Mouse (Mus musculus) thymus, postnatal 36 days (tissue): ENCODE measurements at regions not wholly inside any gene's neighbourhood (a gene's known extent, or its start where the extent isn't known, plus 50 kb on each side); places are given as distances from the start of the nearest gene placed in this dataset.

Experiments
- DNase-seq, 2 experiments: peaks; one replicate each; pipeline ENCODE4 v3.0.0; 2022; ENCODE audit warnings: mixed read lengths in 2 of 2

- no peak for DNase-seq
Observed at GRCm38 (mm10) chr10:21218431-21218830, 57.6 kb upstream of the Myb start.

GRCm38 (mm10) chr10:21220795-21221194 lies 60.0 kb upstream of the Myb start:
- no peak for DNase-seq

- DNase-seq: no peak
Observed at GRCm38 (mm10) chr10:21221290-21221926, 60.6 kb upstream of the Myb start.

GRCm38 (mm10) chr10:21222104-21223034 lies 61.6 kb upstream of the Myb start:
- DNase-seq: no peak

- no peak for DNase-seq
Observed at GRCm38 (mm10) chr10:21223104-21223910, 62.5 kb upstream of the Myb start.

GRCm38 (mm10) chr10:21224229-21224628 lies 63.4 kb upstream of the Myb start:
- DNase-seq: no peak

- no peak for DNase-seq
Observed at GRCm38 (mm10) chr10:21226210-21226609, 65.4 kb upstream of the Myb start.

GRCm38 (mm10) chr10:21227764-21228163 lies 67.0 kb upstream of the Myb start:
- no peak for DNase-seq

GRCm38 (mm10) chr10:21228557-21228956 lies 67.2 kb upstream of the Hbs1l start:
- DNase-seq: no peak

- peak; percentile 79 to 86 for DNase-seq
Observed at GRCm38 (mm10) chr10:21235172-21235571, 60.6 kb upstream of the Hbs1l start.

GRCm38 (mm10) chr10:21237000-21237399 lies 58.8 kb upstream of the Hbs1l start:
- DNase-seq: no peak

- DNase-seq: no peak
Observed at GRCm38 (mm10) chr10:21239451-21239850, 56.3 kb upstream of the Hbs1l start.

- DNase-seq: no peak
Observed at GRCm38 (mm10) chr10:21241557-21242222, 54.1 kb upstream of the Hbs1l start.

GRCm38 (mm10) chr10:21242471-21243231 lies 53.1 kb upstream of the Hbs1l start:
- no peak for DNase-seq

- DNase-seq: no peak
Observed at GRCm38 (mm10) chr10:21244849-21245453, 50.8 kb upstream of the Hbs1l start.

- DNase-seq: no peak
Observed at GRCm38 (mm10) chr10:21245558-21245957, 50.2 kb upstream of the Hbs1l start.
